Mouse (Mus musculus) heart, adult 2 months (tissue): ENCODE results near the gene Popdc2.

ENCODE experiments used
- CTCF ChIP-seq: fragments of 200-600 bp; IDR thresholded peaks from 2 replicates; pipeline ENCODE4 v1.8.1; 2022; ENCODE audit warnings: antibody characterized with exemption, mild to moderate bottlenecking, moderate library complexity
- POLR2A ChIP-seq: fragments of 200-500 bp; IDR thresholded peaks from 2 replicates; pipeline ENCODE4 v1.6.1; 2011; ENCODE audit warnings: mild to moderate bottlenecking, low read depth, low read length, control low read depth; ENCODE audit not compliant: insufficient read depth

DNA sequence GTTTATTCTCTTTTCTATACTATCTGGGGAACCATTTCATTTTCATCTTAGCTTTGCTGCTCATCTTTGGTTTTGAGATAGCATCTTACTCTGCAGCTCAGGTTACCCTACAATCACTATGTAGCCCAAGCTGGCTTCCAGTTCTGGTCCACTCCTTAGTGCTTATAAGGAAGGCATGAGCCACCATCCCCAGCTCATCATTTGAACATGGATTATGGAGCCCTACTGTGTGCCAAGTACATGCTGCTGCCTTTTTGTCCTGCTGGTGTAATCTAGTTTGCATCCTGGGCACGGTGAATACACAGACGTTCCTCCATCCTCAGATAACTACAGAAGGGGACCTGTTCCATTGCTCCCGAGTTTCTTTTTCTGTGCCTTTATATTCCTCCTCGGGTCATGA is 10.9 kb downstream of the Popdc2 start:
- TF ChIP-seq CTCF (no peak), POLR2A (no peak)
